ENCODE assay signal across 10 mouse cellular contexts in genomic region chr1:180510442-180510841, GRCm38 (mm10). TPM values are rescaled to one million over a fixed set of nuclear protein-coding genes. Genes with fewer than 3 reads are reported as not detected.
DNase-seq lines count a peak whose midpoint lies in the region; ATAC-seq lines count a peak whose summit lies in the region.
"Had no signal": no experiment of that assay in that cellular context is flagged by ENCODE, and none has a peak within 500 bp of the region (broad histone marks: within the 10 kb centered on the region; RNA-seq: fewer than 3 reads in every experiment).

No protein-coding gene starts in this region.

- no peaks in the 10 kb centered on the region for H3K27me3 ChIP-seq in kidney, embryonic 16.5 days (ENCODE audit: insufficient read depth, low read length)
- no peaks in the 10 kb centered on the region for H3K27me3 ChIP-seq in lung, embryonic 15.5 days
- no peaks in the 10 kb centered on the region for H3K27me3 ChIP-seq in stomach, embryonic 15.5 days (replicated peaks)
- no peaks in the 10 kb centered on the region for H3K27me3 ChIP-seq in hindbrain, embryonic 13.5 days
- H3K27me3 ChIP-seq in hindbrain, embryonic 11.5 days (ENCODE audit: control insufficient read depth, insufficient read depth, low read length): no peaks in the 10 kb centered on the region
- H3K27me3 ChIP-seq: embryonic facial prominence, embryonic 12.5 days; midbrain, embryonic 12.5 days had no signal

- peak; percentile 71 for ATAC-seq in kidney, embryonic 16.5 days (ENCODE audit: low FRiP score, low TSS enrichment)
- ATAC-seq in lung, embryonic 15.5 days (ENCODE audit: borderline replicate concordance, extremely low read depth, low FRiP score, low TSS enrichment): peak; percentile 64; the same call in 1 of the 2 replicates
- ATAC-seq in stomach, embryonic 15.5 days (ENCODE audit: insufficient read depth, low FRiP score, low read depth): 0 out of 2 replicates have a peak, but pooled peaks have one; percentile 18
- no peak for ATAC-seq in hindbrain, embryonic 13.5 days (ENCODE audit: low FRiP score)
- ATAC-seq in hindbrain, embryonic 11.5 days (ENCODE audit: low FRiP score): no peak

- H3K36me3 ChIP-seq in kidney, embryonic 16.5 days (ENCODE audit: insufficient read depth, low read length): no peaks in the 10 kb centered on the region
- H3K36me3 ChIP-seq in lung, embryonic 15.5 days: no peaks in the 10 kb centered on the region
- H3K36me3 ChIP-seq in stomach, embryonic 15.5 days: no peaks in the 10 kb centered on the region
- no peaks in the 10 kb centered on the region for H3K36me3 ChIP-seq in hindbrain, embryonic 13.5 days
- H3K36me3 ChIP-seq in hindbrain, embryonic 11.5 days (ENCODE audit: control insufficient read depth, insufficient read depth, low read length): no peaks in the 10 kb centered on the region
- H3K36me3 ChIP-seq: embryonic facial prominence, embryonic 12.5 days; midbrain, embryonic 12.5 days had no signal

- H3K27ac ChIP-seq in kidney, embryonic 16.5 days (ENCODE audit: low read length): peak overlapping the region; percentile 58
- no peak overlapping the region for H3K27ac ChIP-seq in lung, embryonic 15.5 days
- H3K27ac ChIP-seq in stomach, embryonic 15.5 days: no peak overlapping the region; the same call in 1 of the 2 replicates
- no peak overlapping the region for H3K27ac ChIP-seq in hindbrain, embryonic 13.5 days
- no peak overlapping the region for H3K27ac ChIP-seq in hindbrain, embryonic 11.5 days (ENCODE audit: low read depth, low read length)
- H3K27ac ChIP-seq: embryonic facial prominence, embryonic 12.5 days; midbrain, embryonic 12.5 days had no signal

- H3K9me3 ChIP-seq in kidney, embryonic 16.5 days (ENCODE audit: low read length): no peaks in the 10 kb centered on the region
- H3K9me3 ChIP-seq in lung, embryonic 15.5 days: no peaks in the 10 kb centered on the region
- H3K9me3 ChIP-seq in stomach, embryonic 15.5 days: no peaks in the 10 kb centered on the region
- no peaks in the 10 kb centered on the region for H3K9me3 ChIP-seq in hindbrain, embryonic 13.5 days
- no peaks in the 10 kb centered on the region for H3K9me3 ChIP-seq in hindbrain, embryonic 11.5 days (ENCODE audit: control insufficient read depth, low read length)
- H3K9me3 ChIP-seq: embryonic facial prominence, embryonic 12.5 days; midbrain, embryonic 12.5 days had no signal

- no peak overlapping the region for H3K4me3 ChIP-seq in kidney, embryonic 16.5 days (ENCODE audit: low read length)
- no peak overlapping the region for H3K4me3 ChIP-seq in lung, embryonic 15.5 days
- H3K4me3 ChIP-seq in stomach, embryonic 15.5 days (replicated peaks): no peak overlapping the region
- H3K4me3 ChIP-seq in hindbrain, embryonic 13.5 days: no peak overlapping the region
- H3K4me3 ChIP-seq in hindbrain, embryonic 11.5 days (ENCODE audit: low read depth, low read length): no peak overlapping the region
- H3K4me3 ChIP-seq: embryonic facial prominence, embryonic 12.5 days; midbrain, embryonic 12.5 days had no signal

- H3K4me2 ChIP-seq in kidney, embryonic 16.5 days (replicated peaks; ENCODE audit: low read depth, low read length): peak overlapping the region; percentile 19
- H3K4me2 ChIP-seq in lung, embryonic 15.5 days: 0 out of 2 replicates have a peak overlapping the region, but pooled peaks have one; percentile 14
- peak overlapping the region; percentile 32; the same call in 1 of the 2 replicates for H3K4me2 ChIP-seq in stomach, embryonic 15.5 days
- H3K4me2 ChIP-seq in hindbrain, embryonic 13.5 days: no peak overlapping the region
- no peak overlapping the region for H3K4me2 ChIP-seq in hindbrain, embryonic 11.5 days (replicated peaks; ENCODE audit: low read depth, low read length)
- H3K4me2 ChIP-seq: embryonic facial prominence, embryonic 12.5 days; midbrain, embryonic 12.5 days had no signal

- peaks cover 13% of the 10 kb centered on the region for H3K4me1 ChIP-seq in kidney, embryonic 16.5 days (ENCODE audit: insufficient read depth, low read length)
- peaks cover 13% of the 10 kb centered on the region for H3K4me1 ChIP-seq in lung, embryonic 15.5 days
- peaks cover 7% of the 10 kb centered on the region for H3K4me1 ChIP-seq in stomach, embryonic 15.5 days
- H3K4me1 ChIP-seq in hindbrain, embryonic 13.5 days (replicated peaks): no peaks in the 10 kb centered on the region
- H3K4me1 ChIP-seq in hindbrain, embryonic 11.5 days (replicated peaks; ENCODE audit: control insufficient read depth, insufficient read depth, low read length): no peaks in the 10 kb centered on the region
- H3K4me1 ChIP-seq: midbrain, embryonic 12.5 days had no signal

- WGBS in kidney, embryonic 16.5 days: 21% methylated on average over 15 of the region's 15 CpGs
- 20% methylated on average over 15 of the region's 15 CpGs for WGBS in lung, embryonic 15.5 days
- 25% methylated on average over 15 of the region's 15 CpGs for WGBS in stomach, embryonic 15.5 days
- 63% methylated on average over 15 of the region's 15 CpGs for WGBS in hindbrain, embryonic 13.5 days
- 58% methylated on average over 15 of the region's 15 CpGs for WGBS in hindbrain, embryonic 11.5 days

- DNase-seq in cerebellum, adult 9-11 months: peak; percentile 46
- DNase-seq in cerebellum, adult 11-12 months: no peak
- peak; percentile 94 for DNase-seq in Muller cell, postnatal 12 days (ENCODE audit: inconsistent ontology term)
- DNase-seq in hindbrain, embryonic 11.5 days (ENCODE audit: low spot score): no peak

- H3K9ac ChIP-seq in kidney, embryonic 16.5 days (replicated peaks; ENCODE audit: low read length): no peak overlapping the region
- H3K9ac ChIP-seq in lung, embryonic 15.5 days: no peak overlapping the region
- H3K9ac ChIP-seq in stomach, embryonic 15.5 days: no peak overlapping the region
- no peak overlapping the region for H3K9ac ChIP-seq in hindbrain, embryonic 13.5 days
- H3K9ac ChIP-seq in hindbrain, embryonic 11.5 days (ENCODE audit: low read depth, low read length): no peak overlapping the region
- H3K9ac ChIP-seq: embryonic facial prominence, embryonic 12.5 days; midbrain, embryonic 12.5 days had no signal

RNA-seq across cellular contexts. Expression of gene Stum, which starts 27.1 kb away (rescaled TPM):
- 1.3 and 2.2 TPM in 2 replicates for polyA plus RNA-seq in kidney, embryonic 16.5 days (2015; fragmentation: Nextera tagmentation; extraction: Ambion mirVana)
- 0.17 and 0.30 TPM in 2 replicates for polyA plus RNA-seq in lung, embryonic 15.5 days (2015; fragmentation: Nextera tagmentation; extraction: Ambion mirVana)
- polyA plus RNA-seq in stomach, embryonic 15.5 days (2015; fragmentation: Nextera tagmentation; extraction: Ambion mirVana): 1.6 and 2.0 TPM in 2 replicates
- polyA plus RNA-seq in hindbrain, embryonic 13.5 days (2015; fragmentation: Nextera tagmentation; extraction: Ambion mirVana): 4.3 and 5.1 TPM in 2 replicates
- 0.85 and 1.0 TPM in 2 replicates for polyA plus RNA-seq in hindbrain, embryonic 11.5 days (2014; fragmentation: Nextera tagmentation; extraction: Ambion mirVana)

RNA-seq across cellular contexts. Expression of gene Parp1, which starts 58.3 kb away (rescaled TPM):
- polyA plus RNA-seq in kidney, embryonic 16.5 days (2015; fragmentation: Nextera tagmentation; extraction: Ambion mirVana): 165 TPM in 2 replicates
- 123 and 130 TPM in 2 replicates for polyA plus RNA-seq in lung, embryonic 15.5 days (2015; fragmentation: Nextera tagmentation; extraction: Ambion mirVana)
- 113 and 125 TPM in 2 replicates for polyA plus RNA-seq in stomach, embryonic 15.5 days (2015; fragmentation: Nextera tagmentation; extraction: Ambion mirVana)
- polyA plus RNA-seq in hindbrain, embryonic 13.5 days (2015; fragmentation: Nextera tagmentation; extraction: Ambion mirVana): 113 and 120 TPM in 2 replicates
- polyA plus RNA-seq in hindbrain, embryonic 11.5 days (2014; fragmentation: Nextera tagmentation; extraction: Ambion mirVana): 141 and 177 TPM in 2 replicates

Comparison
In these comparisons a context has a peak if more than half of its experiments do, and no peak if none do; other contexts are left out.
1. DNase-seq: peak in cerebellum, adult 9-11 months (single experiment) and Muller cell, postnatal 12 days (single experiment); none in cerebellum, adult 11-12 months (single experiment) and hindbrain, embryonic 11.5 days (single experiment).
2. ATAC-seq: peak in kidney, embryonic 16.5 days (single experiment), lung, embryonic 15.5 days (single experiment) and stomach, embryonic 15.5 days (single experiment); none in hindbrain, embryonic 13.5 days (single experiment) and hindbrain, embryonic 11.5 days (single experiment).
3. H3K4me2 ChIP-seq: peak in kidney, embryonic 16.5 days (single experiment), lung, embryonic 15.5 days (single experiment) and stomach, embryonic 15.5 days (single experiment); none in hindbrain, embryonic 13.5 days (single experiment) and hindbrain, embryonic 11.5 days (single experiment).